Mouse (Mus musculus) heart, adult 11 months (tissue): Measurements from ENCODE around the gene Amy2a4.
"Not testable (repeated sequence)": the region's sequence is repeated elsewhere in the genome, so short reads cannot be mapped to it uniquely, and the experiment has no call there.

ENCODE experiments used
- DNase-seq: peaks from one replicate; pipeline ENCODE4 v3.0.0; 2022

Amy2a4 gene

DNA sequence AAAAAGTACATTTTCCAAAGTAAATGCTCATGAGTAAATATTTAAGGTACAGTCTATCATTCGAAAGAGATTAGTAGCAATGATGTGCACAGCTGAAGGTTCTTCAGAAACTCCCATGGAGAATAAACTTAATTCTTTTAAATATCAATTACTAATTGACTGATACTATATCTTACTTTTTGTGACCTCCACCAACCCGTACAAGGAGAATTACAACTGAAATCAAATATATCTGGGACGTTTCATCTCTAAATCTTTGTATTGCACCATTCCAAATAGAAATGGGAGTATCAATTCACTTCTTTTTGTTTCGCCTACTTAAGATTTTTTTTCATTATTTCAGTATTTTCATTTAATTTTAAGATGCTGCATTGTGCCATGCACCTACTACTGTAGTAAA is at the start of gene Amy2a4:
Gene Amy2a4, minus strand, starts transcription at position 101 of the 400 bp plus-strand sequence.
- DNase-seq: not testable (repeated sequence)

- not testable (repeated sequence) for DNase-seq
Observed at GRCm38 (mm10) chr3:113323952-113324351, 32.7 kb upstream of the Amy2a4 start, which contains the start of gene Amy2a3. TSS of gene Amy2a3 (minus strand) at chr3:113324052.

- DNase-seq: not testable (repeated sequence)
Observed at GRCm38 (mm10) chr3:113312937-113313336, 21.7 kb upstream of the Amy2a4 start.

DNA sequence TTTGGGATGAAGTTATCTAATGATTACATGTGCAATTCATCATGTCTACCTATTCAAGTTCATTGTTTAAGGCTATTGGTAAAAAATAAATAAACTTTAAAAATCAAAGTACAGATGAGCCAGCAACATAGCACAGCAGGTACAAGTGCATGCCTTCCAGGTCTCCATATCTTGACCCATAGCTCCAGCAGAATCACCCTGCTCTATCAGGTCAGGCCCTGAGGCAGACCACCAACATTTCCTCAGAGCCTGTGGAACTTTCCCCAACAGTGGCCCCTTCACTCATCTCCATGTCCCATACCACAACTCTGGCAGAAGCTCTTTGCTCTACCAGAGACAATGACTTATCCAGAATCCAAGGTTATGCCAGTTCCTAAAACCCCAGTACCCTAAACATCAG is 11.0 kb downstream of the Amy2a4 start:
- not testable (repeated sequence) for DNase-seq

DNA sequence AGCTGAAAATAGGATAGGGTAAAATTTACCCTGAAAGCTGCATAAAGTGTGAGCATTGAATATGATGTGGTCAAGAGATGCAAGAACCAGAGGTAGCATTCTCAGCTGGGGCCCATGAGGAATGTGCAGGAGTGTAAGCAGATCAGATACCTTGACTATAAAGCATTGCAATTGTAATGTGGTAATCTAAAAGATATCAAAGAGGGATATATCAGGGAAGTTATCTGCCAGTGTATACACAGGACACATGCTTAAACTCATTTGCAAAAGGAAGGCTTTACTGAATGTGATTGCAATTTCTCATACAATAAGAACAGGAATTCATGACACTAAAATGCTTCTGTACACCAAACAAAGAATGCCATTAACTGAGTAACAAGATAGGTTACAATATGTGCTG is 11.7 kb downstream of the Amy2a4 start:
- DNase-seq: not testable (repeated sequence)

DNA sequence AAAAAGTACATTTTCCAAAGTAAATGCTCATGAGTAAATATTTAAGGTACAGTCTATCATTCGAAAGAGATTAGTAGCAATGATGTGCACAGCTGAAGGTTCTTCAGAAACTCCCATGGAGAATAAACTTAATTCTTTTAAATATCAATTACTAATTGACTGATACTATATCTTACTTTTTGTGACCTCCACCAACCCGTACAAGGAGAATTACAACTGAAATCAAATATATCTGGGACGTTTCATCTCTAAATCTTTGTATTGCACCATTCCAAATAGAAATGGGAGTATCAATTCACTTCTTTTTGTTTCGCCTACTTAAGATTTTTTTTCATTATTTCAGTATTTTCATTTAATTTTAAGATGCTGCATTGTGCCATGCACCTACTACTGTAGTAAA is 32.5 kb downstream of the Amy2a4 start, which contains the start of gene Amy2a5:
Gene Amy2a5, minus strand, starts transcription at position 101 of the 400 bp plus-strand sequence.
- not testable (repeated sequence) for DNase-seq
